Mouse (Mus musculus) myocyte (in vitro differentiated cells): ENCODE measurements at regions not wholly inside any gene's neighbourhood (a gene's known extent, or its start where the extent isn't known, plus 50 kb on each side); places are given as distances from the start of the nearest gene placed in this dataset.

Source experiments
- E2F4 ChIP-seq: IDR thresholded peaks from one replicate; pipeline ENCODE4 v1.6.1; 2011; ENCODE audit warnings: mild to moderate bottlenecking, control low read depth, moderate library complexity; ENCODE audit not compliant: insufficient read depth
- MAX ChIP-seq: IDR thresholded peaks from one replicate; pipeline ENCODE4 v1.6.1; 2011; ENCODE audit warnings: low read depth, mild to moderate bottlenecking, control low read depth
- MYOD1 ChIP-seq, 3 experiments: IDR thresholded peaks; one replicate each; pipeline ENCODE4 v1.6.1; 2011; ENCODE audit warnings: control low read depth in 2 of 3, low read depth in 2 of 3, mild to moderate bottlenecking in 2 of 3, moderate library complexity in 1 of 3; ENCODE audit not compliant: insufficient read length in 2 of 3, control insufficient read depth in 1 of 3
- MYOG ChIP-seq, 3 experiments: IDR thresholded peaks; one replicate each; pipeline ENCODE4 v1.6.1; 2011; ENCODE audit warnings: control low read depth in 2 of 3, low read depth in 2 of 3, mild to moderate bottlenecking in 2 of 3; ENCODE audit not compliant: insufficient read length in 2 of 3, control insufficient read depth in 1 of 3, insufficient read depth in 1 of 3
- POLR2A ChIP-seq: IDR thresholded peaks from one replicate; pipeline ENCODE4 v1.6.1; 2011; ENCODE audit warnings: low read depth, mild to moderate bottlenecking, control low read depth, moderate library complexity; ENCODE audit not compliant: insufficient read length
- TCF12 ChIP-seq: IDR thresholded peaks from one replicate; pipeline ENCODE4 v1.6.1; 2011; ENCODE audit warnings: mild to moderate bottlenecking, control low read depth; ENCODE audit not compliant: poor library complexity, insufficient read depth, severe bottlenecking
- TCF3 ChIP-seq: IDR thresholded peaks from one replicate; pipeline ENCODE4 v1.6.1; 2011; ENCODE audit warnings: low read depth, control low read depth; ENCODE audit not compliant: insufficient read length

- TF ChIP-seq POLR2A (no peak), E2F4 (no peak), MAX (no peak), MYOG (IDR thresholded peaks at IDR 0.05; ENCODE audit: control insufficient read depth in 1 of 3, insufficient read depth in 1 of 3, insufficient read length in 2 of 3, low read depth in 2 of 3) (no peak), TCF12 (no peak), MYOD1 (IDR thresholded peaks at IDR 0.05; ENCODE audit: control insufficient read depth in 1 of 3, insufficient read length in 2 of 3, low read depth in 2 of 3) (no peak), TCF3 (no peak)
Measured at GRCm38 (mm10) chr13:10991151-10991550, 630.5 kb upstream of the Chrm3 start.
